Mouse (Mus musculus) liver, embryonic 15.5 days (tissue): Measurements from ENCODE around the gene Snd1. TPM values are rescaled to one million over a fixed set of nuclear protein-coding genes. Genes with fewer than 3 reads are reported as not detected.
"Not testable (repeated sequence)": the region's sequence is repeated elsewhere in the genome, so short reads cannot be mapped to it uniquely, and the experiment has no call there.

Experiments
- ATAC-seq: fragments of 200-750 bp; cut with Nextera tagmentation; 2 replicates; pipeline ENCODE4 v1.8.0; 2017; ENCODE audit warnings: moderate number of reproducible peaks, mild to moderate bottlenecking, moderate library complexity; ENCODE audit not compliant: insufficient read depth
- H3K27ac ChIP-seq: fragments of 300-500 bp; sonication (generic); replicated peaks from 2 replicates; pipeline ENCODE4 v1.5.1; 2015; ENCODE audit warnings: mild to moderate bottlenecking, inconsistent platforms
- H3K27me3 ChIP-seq: fragments of 300-500 bp; sonication (generic); 2 replicates; pipeline ENCODE4 v1.6.1; 2015; ENCODE audit warnings: mild to moderate bottlenecking, inconsistent platforms
- H3K36me3 ChIP-seq: fragments of 300-500 bp; sonication (generic); replicated peaks from 2 replicates; pipeline ENCODE4 v1.6.1; 2015; ENCODE audit warnings: moderate library complexity, mild to moderate bottlenecking, inconsistent platforms
- H3K4me1 ChIP-seq: fragments of 300-500 bp; sonication (generic); replicated peaks from 2 replicates; pipeline ENCODE4 v1.6.1; 2015; ENCODE audit warnings: inconsistent platforms
- H3K4me2 ChIP-seq: fragments of 300-500 bp; sonication (generic); 2 replicates; pipeline ENCODE4 v1.6.1; 2015; ENCODE audit warnings: moderate library complexity, mild to moderate bottlenecking, inconsistent platforms
- H3K4me3 ChIP-seq: fragments of 300-500 bp; sonication (generic); replicated peaks from 2 replicates; pipeline ENCODE4 v1.5.1; 2015; ENCODE audit warnings: mild to moderate bottlenecking, inconsistent platforms
- H3K9ac ChIP-seq: fragments of 300-500 bp; sonication (generic); 2 replicates; pipeline ENCODE4 v1.6.1; 2015; ENCODE audit warnings: moderate library complexity, mild to moderate bottlenecking, inconsistent platforms
- H3K9me3 ChIP-seq: fragments of 300-500 bp; sonication (generic); replicated peaks from 2 replicates; pipeline ENCODE4 v1.6.1; 2016; ENCODE audit warnings: inconsistent platforms
- WGBS: fragments of 180-500 bp; shearing (Covaris S2); methylation state at CpG from one replicate; pipeline ENCODE4 v1.1.7; 2015; ENCODE audit warnings: mixed read lengths; ENCODE audit not compliant: insufficient replicate concordance; 5-methylcytosine and 5-hydroxymethylcytosine counted together
- polyA plus RNA-seq: library from polyadenylated mRNA; unstranded; fragments of >200 nt; fragmentation: Nextera tagmentation; extraction: Ambion mirVana; gene quantifications from 2 replicates; pipeline ENCODE4 v1.2.1, GENCODE M21; 2015

The Snd1 gene
- polyA plus RNA-seq, 1 experiment from 2014 or later: 51.1 TPM

- WGBS: 58% methylated on average over 15 of the region's 15 CpGs
- H3K4me1 ChIP-seq: no peaks in the 10 kb centered on the region
These were observed 434.9 kb downstream of the Snd1 start for GRCm38 (mm10) chr6:28909866-28910265.

GRCm38 (mm10) chr6:28914981-28915380 lies 440.0 kb downstream of the Snd1 start:
- Histone ChIP-seq H3K9ac (no peak overlapping the region), H3K4me3 (no peak overlapping the region), H3K36me3 (no peaks in the 10 kb centered on the region), H3K4me1 (no peaks in the 10 kb centered on the region), H3K4me2 (no peak overlapping the region), H3K27me3 (no peaks in the 10 kb centered on the region), H3K27ac (no peak overlapping the region), H3K9me3 (no peaks in the 10 kb centered on the region)
- no peak for ATAC-seq
- WGBS: 21% methylated on average over 1 of the region's 1 CpGs

More at GRCm38 (mm10) chr6:28909866-28910265, 434.9 kb downstream of the Snd1 start:
- Histone ChIP-seq H3K27ac (no peak overlapping the region), H3K27me3 (no peaks in the 10 kb centered on the region), H3K4me3 (no peak overlapping the region), H3K36me3 (no peaks in the 10 kb centered on the region), H3K9me3 (no peaks in the 10 kb centered on the region), H3K4me2 (no peak overlapping the region), H3K9ac (no peak overlapping the region)
- ATAC-seq: no peak

- Histone ChIP-seq H3K27ac (no peak overlapping the region), H3K9ac (no peak overlapping the region), H3K27me3 (no peaks in the 10 kb centered on the region), H3K4me1 (no peaks in the 10 kb centered on the region), H3K36me3 (no peaks in the 10 kb centered on the region), H3K9me3 (no peaks in the 10 kb centered on the region), H3K4me3 (no peak overlapping the region), H3K4me2 (no peak overlapping the region)
- ATAC-seq: no peak
- 24% methylated on average over 8 of the region's 8 CpGs for WGBS
These were observed 441.7 kb downstream of the Snd1 start for GRCm38 (mm10) chr6:28916630-28917029.

GRCm38 (mm10) chr6:28919346-28919745 lies 444.4 kb downstream of the Snd1 start:
- ATAC-seq: no peak
- 50% methylated on average over 6 of the region's 6 CpGs for WGBS
- Histone ChIP-seq H3K4me1 (no peaks in the 10 kb centered on the region), H3K27me3 (no peaks in the 10 kb centered on the region), H3K36me3 (no peaks in the 10 kb centered on the region), H3K9ac (no peak overlapping the region), H3K9me3 (no peaks in the 10 kb centered on the region), H3K4me2 (no peak overlapping the region), H3K4me3 (no peak overlapping the region), H3K27ac (no peak overlapping the region)

- Histone ChIP-seq H3K4me2 (no peak overlapping the region), H3K27me3 (no peaks in the 10 kb centered on the region), H3K4me1 (no peaks in the 10 kb centered on the region), H3K9ac (no peak overlapping the region), H3K9me3 (no peaks in the 10 kb centered on the region), H3K27ac (no peak overlapping the region), H3K4me3 (no peak overlapping the region), H3K36me3 (no peaks in the 10 kb centered on the region)
- no peak for ATAC-seq
- WGBS: 79% methylated on average over 12 of the region's 12 CpGs
These were observed 447.4 kb downstream of the Snd1 start for GRCm38 (mm10) chr6:28922371-28922770.

- 63% methylated on average over 11 of the region's 11 CpGs for WGBS
- H3K9ac ChIP-seq: no peak overlapping the region
- ATAC-seq: no peak
- H3K27ac ChIP-seq: no peak overlapping the region
- no peaks in the 10 kb centered on the region for H3K36me3 ChIP-seq
- no peaks in the 10 kb centered on the region for H3K9me3 ChIP-seq
- H3K27me3 ChIP-seq: no peaks in the 10 kb centered on the region
- H3K4me1 ChIP-seq: no peaks in the 10 kb centered on the region
- H3K4me3 ChIP-seq: no peak overlapping the region
- no peak overlapping the region for H3K4me2 ChIP-seq
These were observed 448.3 kb downstream of the Snd1 start for GRCm38 (mm10) chr6:28923091-28923824.

GRCm38 (mm10) chr6:28923837-28924236 lies 448.9 kb downstream of the Snd1 start:
- Histone ChIP-seq H3K9ac (no peak overlapping the region), H3K4me1 (no peaks in the 10 kb centered on the region), H3K36me3 (no peaks in the 10 kb centered on the region), H3K27me3 (no peaks in the 10 kb centered on the region), H3K4me2 (no peak overlapping the region), H3K27ac (no peak overlapping the region), H3K4me3 (no peak overlapping the region), H3K9me3 (no peaks in the 10 kb centered on the region)
- 70% methylated on average over 10 of the region's 10 CpGs for WGBS
- ATAC-seq: no peak

GRCm38 (mm10) chr6:28927987-28928386 lies 453.0 kb downstream of the Snd1 start:
- 68% methylated on average over 11 of the region's 24 CpGs for WGBS
- not testable (repeated sequence) for H3K4me1 ChIP-seq, H3K9me3 ChIP-seq, ATAC-seq, H3K4me2 ChIP-seq, H3K9ac ChIP-seq, H3K27ac ChIP-seq, H3K4me3 ChIP-seq, H3K36me3 ChIP-seq
- H3K27me3 ChIP-seq: peaks cover 18% of the 10 kb centered on the region

- H3K9ac ChIP-seq, H3K9me3 ChIP-seq, H3K4me1 ChIP-seq, H3K36me3 ChIP-seq, H3K27ac ChIP-seq: not testable (repeated sequence)
- WGBS: 59% methylated on average over 20 of the region's 25 CpGs
- ATAC-seq: peak; percentile 62
- Histone ChIP-seq H3K4me2 (0 out of 2 replicates have a peak overlapping the region, but pooled peaks have one; percentile 23), H3K27me3 (peaks cover 20% of the 10 kb centered on the region), H3K4me3 (peak overlapping the region; percentile 31)
These were observed 454.3 kb downstream of the Snd1 start for GRCm38 (mm10) chr6:28929169-28929803.

GRCm38 (mm10) chr6:28931234-28931633 lies 456.3 kb downstream of the Snd1 start:
- no peak overlapping the region for H3K27ac ChIP-seq
- WGBS: 40% methylated on average over 9 of the region's 9 CpGs

GRCm38 (mm10) chr6:28931636-28932327 lies 456.8 kb downstream of the Snd1 start:
- Histone ChIP-seq H3K36me3 (no peaks in the 10 kb centered on the region), H3K4me2 (peak overlapping the region; percentile 20; the same call in 1 of the 2 replicates), H3K4me3 (no peak overlapping the region), H3K27ac (no peak overlapping the region), H3K27me3 (peaks cover 20% of the 10 kb centered on the region), H3K4me1 (no peaks in the 10 kb centered on the region), H3K9me3 (no peaks in the 10 kb centered on the region), H3K9ac (no peak overlapping the region)
- 8% methylated on average over 9 of the region's 13 CpGs for WGBS
- no peak; the same call in 1 of the 2 replicates for ATAC-seq

More at GRCm38 (mm10) chr6:28931234-28931633, 456.3 kb downstream of the Snd1 start:
- H3K27me3 ChIP-seq: peaks cover 20% of the 10 kb centered on the region
- H3K9me3 ChIP-seq: no peaks in the 10 kb centered on the region
- H3K9ac ChIP-seq: no peak overlapping the region
- no peak overlapping the region for H3K4me3 ChIP-seq
- no peaks in the 10 kb centered on the region for H3K4me1 ChIP-seq
- H3K4me2 ChIP-seq: no peak overlapping the region
- H3K36me3 ChIP-seq: no peaks in the 10 kb centered on the region
- ATAC-seq: no peak
